Mouse (Mus musculus): Measurements from ENCODE around the gene Rhbdd1.
A peak's percentile ranks its signal among the peaks of the same experiment; 100 is the strongest.

The Rhbdd1 gene

DNA sequence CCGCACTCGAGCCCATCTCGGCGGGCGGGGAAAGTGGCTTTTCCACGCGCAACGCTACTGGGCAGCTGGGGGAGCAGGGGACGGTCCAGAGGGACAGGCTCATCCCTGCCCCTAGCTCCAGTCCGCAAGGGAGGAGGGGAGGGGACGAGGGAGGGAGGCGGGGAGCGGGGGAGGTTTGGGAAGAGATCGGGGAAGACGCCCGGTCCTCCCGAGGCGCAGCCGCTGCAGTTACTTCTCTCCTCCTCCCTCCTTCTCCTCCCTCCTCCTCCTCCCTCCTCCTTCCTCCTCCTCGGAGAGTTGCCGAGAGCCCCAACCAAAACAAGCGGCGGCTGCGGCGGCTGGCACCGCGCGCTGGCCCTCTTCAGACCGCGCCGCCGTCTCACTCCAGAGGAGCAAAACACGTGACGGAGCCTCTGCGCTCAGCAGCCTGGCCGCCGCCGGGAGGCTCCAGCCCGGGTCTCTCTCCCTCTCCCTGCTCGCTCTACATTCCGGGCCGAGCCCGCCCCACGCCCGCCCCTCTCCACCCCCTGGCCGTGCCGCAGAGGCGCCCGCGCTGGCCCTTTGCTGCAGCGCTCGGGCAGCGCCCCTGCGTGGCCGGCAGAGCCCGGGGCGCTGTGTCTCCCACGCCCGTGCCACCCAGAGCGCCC lies 25.0 kb upstream of the Rhbdd1 start, which contains the start of gene Irs1:
Irs1 (minus strand) TSS at position 266 of the 647 bp plus-strand sequence.
- DNase-seq (ENCODE audit: extremely low read depth, low read depth) = no peak

DNA sequence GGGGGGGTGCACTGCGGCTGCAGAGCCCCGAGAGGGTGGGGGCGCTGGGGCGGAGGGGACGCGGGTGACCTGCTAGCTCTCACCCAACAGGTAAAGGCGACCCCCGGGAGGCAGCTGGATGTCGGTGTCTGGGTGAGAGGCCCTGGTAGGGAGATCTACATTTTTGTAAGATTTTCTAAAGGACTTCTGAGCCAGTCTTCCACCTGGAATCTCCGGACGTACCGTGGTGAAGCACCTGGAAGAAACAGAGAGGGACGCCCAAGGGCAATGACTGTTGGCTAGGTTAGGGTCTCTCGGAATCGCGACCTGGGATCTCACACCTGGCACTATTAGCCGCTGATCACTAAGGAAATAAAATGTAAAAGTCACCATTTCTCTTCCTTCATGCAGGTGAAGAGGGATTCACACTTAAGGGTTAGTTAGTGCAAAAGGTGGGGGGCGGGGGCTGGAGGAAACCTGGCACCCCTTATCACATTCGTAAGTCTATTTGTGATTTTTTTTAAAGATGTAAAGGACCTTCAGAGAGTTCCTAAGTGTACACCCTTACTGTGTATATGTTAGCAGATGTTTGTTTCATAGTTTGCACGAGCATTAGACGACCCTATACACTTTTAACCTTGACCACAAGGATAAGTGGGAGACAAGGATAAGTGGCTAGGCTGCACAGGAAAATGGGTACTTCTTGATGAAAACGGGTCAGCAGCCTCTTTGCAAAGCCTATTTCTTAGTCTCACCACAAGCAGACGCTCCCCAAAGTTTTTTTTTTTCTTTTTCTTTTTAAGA lies 24.1 kb upstream of the Rhbdd1 start:
- no peak for DNase-seq (ENCODE audit: extremely low read depth, low read depth)

DNA sequence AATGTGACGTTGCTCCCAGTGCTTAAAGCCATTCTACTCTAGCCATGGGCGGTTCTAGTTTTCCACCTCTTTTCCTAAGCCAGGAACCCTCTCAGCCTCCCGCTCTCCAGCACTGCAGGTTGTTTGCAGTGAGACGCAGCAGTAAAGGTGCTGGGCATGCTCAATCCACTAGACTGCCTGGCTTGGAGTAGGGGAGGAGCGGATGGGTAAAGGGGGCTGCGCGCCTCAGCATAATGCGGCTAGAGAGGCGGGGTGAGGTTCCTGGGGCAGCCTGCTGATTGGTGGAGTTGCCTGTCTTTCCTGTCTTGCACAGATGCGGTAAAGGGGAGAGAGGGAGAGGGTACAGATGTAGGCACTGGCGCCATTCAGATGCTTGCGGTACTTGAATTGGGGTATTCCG lies 23.5 kb upstream of the Rhbdd1 start:
- DNase-seq (ENCODE audit: extremely low read depth, low read depth) = no peak

DNA sequence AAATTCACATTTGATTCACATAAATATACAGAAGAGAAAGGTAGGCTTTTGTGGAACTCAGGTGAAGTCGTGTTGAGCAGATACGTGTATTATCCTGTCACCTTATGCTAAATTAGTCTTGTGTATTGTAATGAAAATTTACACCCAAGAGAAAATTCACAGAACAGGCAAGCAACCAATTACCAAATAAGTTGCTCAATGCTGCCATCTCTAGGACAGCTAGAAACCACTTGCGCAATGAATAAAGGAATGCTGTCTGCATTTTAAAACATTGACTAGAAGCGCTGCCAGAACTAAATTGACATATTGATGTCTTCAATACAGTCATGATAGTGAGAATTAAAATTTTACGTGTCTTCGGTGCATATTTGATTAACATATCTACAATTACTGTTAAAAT lies 22.1 kb upstream of the Rhbdd1 start:
- no peak for DNase-seq (ENCODE audit: extremely low read depth, low read depth)

DNA sequence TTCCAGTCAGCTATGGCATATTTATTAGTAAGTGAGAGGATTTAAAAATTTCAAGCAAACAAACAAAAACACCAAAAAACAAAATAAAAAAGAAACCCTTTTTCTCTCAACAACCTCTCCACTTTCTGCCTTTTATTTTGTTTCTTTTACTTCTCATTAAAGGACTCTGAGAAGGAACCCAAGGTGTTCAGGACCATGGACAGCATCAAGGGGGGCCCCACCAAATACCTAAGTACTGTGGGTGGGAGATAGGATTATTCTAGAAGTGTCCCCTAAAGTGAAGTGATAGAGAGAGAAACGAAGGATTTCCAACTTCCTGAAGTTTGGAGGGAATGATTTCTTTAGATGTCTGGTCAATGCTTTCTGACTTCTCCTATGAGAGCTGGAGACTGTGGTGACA lies 17.7 kb upstream of the Rhbdd1 start:
- no peak for DNase-seq (ENCODE audit: extremely low read depth, low read depth)

DNA sequence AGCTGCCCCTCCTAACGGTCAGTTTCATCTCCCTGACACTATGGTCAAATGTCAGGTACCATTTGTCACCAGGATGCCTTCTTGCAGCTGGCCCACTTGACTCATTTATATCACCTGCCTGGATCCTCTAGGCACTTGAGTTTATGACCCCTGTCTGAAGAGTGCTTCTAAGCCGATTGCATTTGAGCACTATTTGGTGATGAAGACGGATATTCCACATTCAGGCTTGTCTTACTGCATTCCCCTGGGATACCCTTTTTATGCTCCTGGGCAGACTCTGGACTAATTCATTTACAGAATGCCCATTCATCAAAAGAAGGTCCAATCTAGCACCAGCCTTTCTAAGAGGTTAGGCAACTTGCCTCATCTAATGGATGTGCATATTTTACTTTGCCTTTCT lies 11.8 kb upstream of the Rhbdd1 start:
- DNase-seq (ENCODE audit: extremely low read depth, low read depth) = no peak

DNA sequence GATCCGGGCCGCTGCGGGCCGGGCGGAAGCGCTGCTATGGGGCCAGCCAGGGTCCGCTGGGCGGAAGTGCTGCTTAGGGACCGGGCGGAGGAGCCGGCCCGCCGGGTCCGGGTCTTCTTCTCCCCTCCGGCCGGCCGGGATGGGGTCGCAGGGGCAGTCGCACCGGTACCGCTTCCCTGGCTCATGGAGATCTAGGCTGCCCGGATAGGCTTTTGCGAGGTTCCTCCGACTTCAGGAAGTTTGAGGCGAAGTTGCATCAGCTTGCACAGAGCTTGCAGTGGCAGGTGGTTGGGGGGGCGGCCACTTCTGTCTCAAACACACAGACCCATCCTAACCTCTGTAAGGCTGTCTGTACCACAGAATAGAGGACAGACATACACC lies 484 bp downstream of the Rhbdd1 start:
- peak; percentile 37 for DNase-seq (ENCODE audit: extremely low read depth, low read depth)

DNA sequence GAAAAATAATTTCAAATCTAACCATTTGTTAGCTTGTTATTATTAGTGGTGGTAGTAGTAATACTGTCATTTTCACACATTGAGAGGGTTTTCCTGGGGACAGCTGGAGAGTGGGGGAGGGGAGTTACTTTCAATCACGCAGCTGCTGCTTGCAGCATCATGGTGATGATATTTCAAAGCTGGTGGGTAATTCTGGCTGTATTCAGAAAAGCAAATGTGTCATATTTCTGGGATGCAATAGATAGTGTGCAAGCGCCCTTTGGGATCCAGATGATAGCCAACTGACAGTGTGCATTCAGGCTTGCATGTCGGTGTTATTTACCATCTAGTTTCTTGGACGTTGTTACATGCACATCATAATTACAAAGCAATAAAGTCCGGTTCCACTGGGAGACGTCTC lies 4.2 kb downstream of the Rhbdd1 start:
- DNase-seq (ENCODE audit: extremely low read depth, low read depth) = no peak

DNA sequence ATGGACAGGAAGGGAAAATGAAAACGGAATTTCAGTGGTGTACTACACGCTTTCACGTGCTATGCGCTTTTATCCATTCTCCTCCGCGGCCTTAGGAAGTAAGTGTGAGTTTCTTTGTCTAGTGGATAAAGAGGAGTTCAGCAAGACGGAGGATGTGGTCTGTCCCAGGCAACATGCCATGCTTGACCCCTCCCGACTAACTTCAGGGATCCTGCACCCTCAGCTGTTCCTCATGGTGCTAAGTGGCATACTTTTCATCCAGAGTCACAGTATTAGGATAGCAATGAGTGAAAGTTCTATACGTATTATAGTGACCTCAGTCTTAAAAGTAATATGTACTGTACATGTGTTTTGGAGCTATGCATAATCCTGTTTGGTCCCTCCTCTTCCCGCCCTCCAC lies 4.6 kb downstream of the Rhbdd1 start:
- no peak for DNase-seq (ENCODE audit: extremely low read depth, low read depth)

DNA sequence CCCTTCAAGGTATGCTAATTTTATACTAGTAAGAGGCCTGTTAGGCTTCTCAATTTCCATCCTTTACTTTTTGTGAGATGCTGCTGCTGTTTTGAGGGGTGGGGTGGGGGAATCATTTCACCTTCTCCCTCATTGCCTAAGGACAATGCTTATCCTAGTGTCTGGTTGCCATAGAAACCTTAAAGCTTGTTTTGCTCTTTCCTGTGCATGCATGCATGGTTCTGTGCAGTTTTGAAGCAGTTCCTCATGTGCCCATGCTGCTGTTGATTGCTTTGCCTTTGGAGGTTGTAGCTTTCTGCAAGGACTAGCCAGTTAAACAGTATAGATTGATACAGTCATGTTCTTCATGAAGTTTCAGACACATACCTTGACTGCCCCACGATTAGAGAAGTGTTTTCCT lies 5.2 kb downstream of the Rhbdd1 start:
- DNase-seq (ENCODE audit: extremely low read depth, low read depth) = no peak

DNA sequence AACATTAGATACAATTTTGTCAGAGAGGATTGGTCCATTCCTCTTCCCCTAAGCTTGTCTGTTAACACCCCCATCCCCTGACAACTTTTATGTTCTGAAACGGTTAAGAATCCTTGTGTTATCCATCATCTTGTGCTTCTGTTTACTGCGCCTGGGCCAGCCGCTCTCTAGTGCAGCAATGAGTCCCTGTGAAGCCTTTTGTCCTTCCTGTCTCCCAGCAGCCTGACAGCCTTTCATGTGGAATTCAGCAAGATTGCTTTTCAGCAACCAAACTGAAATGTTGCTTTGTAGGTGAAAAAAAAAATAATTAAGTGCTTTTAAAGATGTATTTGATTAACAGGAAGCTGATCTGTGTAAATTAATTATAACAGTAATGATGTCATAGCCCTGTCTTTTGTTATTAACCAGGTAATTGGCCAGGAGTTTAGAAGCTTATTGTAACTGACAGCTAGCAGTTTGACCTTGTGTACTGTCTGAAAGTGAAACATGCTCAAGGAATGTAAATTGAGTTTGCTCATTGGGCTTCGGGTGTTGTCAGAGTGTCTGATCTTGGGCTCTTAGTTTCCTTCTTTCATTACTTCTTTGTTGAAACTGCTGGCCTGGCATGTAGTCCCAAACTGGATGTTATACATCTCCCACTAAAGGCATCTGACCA lies 8.0 kb downstream of the Rhbdd1 start:
- DNase-seq (ENCODE audit: extremely low read depth, low read depth) = no peak

DNA sequence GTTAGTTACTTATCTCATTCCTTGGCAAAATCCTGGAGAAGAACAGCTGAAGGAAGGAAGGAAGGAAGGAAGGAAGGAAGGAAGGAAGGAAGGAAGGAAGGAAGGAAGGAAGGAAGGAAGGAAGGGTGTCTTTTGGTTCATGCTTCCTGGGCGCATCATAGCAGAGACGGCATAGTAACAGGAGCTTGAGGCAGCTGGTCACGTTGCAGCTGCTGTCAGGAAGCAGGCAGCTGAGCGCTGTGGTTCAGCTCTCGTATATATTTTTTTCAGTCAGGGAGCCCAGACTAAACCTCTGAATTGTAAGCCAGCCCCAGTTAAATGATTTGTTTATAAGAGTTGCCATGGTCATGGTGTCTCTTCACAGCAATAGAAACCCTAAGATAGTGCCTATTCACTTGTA lies 9.9 kb downstream of the Rhbdd1 start:
- no peak for DNase-seq (ENCODE audit: extremely low read depth, low read depth)

DNA sequence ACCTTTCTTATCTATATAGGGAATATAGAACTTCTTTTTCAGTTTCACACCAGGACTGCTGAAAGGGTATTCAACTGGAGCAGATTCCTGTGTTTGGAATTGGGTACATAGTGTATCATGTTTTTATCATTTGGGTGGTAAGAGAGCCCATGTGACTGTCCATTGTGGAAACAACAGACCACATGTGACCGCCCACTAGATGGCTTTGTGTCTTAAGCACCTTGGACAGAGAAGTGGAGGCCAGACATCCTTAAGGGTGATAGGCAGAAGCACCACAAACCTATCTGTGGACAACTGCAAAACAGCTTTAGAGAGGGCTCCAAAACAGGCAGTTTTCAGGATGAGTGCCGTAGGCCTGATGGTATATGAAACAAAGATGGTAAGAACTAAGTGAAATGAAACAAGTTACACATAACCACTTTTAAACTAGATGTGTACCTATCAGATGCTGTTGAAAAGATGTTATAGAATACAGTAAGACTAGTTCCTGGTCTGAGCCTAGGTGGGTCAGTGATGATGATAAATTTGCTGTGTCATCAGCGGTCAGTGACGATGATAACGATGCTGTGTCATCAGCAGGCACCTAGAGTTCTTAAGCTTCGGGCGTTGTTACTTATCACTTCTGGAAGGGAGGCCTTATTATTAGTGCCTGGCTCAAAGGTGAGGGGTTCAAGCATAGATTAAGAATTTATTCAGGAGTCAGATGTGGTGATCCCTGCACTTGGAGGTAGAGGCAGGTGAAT lies 12.0 kb downstream of the Rhbdd1 start:
- DNase-seq (ENCODE audit: extremely low read depth, low read depth) = no peak

DNA sequence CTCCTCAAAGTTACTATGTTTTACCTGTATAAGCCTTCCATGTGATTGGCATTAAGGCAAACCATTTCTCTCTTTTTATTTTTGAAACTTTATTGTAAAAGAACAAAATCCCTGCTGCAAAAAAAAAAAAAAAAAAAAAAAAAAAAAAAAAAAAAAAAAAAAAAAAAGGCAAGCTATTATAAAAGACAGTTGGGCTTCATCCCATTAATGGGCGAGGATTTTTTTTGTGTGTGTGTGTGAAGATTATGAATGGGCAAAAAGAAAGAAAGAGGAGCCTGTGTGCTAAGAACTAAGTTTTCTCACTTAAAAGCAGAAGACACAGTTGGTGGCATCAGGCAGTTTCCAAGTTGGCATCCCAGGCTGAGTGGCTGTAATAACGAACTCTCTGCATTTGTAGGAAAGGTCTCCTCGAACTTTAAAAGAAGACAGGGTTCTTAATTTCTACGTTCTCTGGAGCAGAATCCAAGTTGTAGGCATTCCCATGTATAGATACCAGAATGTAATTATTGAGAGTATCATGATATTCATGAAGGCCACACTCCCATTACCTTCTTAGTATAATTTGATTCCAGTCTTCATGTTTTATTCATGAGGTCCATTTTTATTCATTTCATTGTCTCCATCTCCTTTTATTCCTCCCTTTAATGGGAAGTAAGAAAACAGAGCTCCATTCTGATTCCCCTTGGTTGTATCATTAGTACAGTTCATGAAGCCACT lies 13.1 kb downstream of the Rhbdd1 start:
- no peak for DNase-seq (ENCODE audit: extremely low read depth, low read depth)

DNA sequence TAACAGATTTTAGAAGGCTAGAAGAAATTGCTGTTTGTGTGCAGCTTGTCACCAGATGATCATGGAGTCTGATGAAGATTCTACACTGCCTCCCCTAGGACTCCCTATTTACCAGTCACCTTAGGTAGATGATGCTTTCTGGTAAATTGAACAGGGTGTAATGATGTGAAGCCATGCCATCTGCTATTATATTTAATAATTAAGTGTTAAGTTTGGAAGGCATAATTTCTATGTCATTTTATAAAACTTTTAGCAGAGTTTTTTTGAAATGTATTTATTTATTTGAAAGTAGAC lies 13.6 kb downstream of the Rhbdd1 start:
- no peak for DNase-seq (ENCODE audit: extremely low read depth, low read depth)

DNA sequence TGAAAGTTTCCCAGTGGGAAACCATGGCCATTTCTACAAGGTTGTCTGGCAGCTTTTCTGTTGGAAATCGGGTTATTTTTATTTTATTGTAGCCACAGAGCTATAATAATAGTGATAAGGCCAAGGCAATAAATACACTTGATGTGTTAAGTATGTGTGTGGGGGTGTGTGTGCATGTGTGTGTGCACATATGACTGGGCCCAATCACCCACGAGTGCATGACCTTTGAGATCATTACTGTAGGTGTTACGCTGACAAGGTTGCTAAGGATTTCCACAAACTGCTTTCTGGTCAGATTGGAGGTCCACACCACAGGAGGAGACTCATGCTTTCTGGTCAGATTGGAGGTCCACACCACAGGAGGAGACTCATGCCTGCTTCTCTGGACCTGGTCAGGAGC lies 18.3 kb downstream of the Rhbdd1 start:
- no peak for DNase-seq (ENCODE audit: extremely low read depth, low read depth)

DNA sequence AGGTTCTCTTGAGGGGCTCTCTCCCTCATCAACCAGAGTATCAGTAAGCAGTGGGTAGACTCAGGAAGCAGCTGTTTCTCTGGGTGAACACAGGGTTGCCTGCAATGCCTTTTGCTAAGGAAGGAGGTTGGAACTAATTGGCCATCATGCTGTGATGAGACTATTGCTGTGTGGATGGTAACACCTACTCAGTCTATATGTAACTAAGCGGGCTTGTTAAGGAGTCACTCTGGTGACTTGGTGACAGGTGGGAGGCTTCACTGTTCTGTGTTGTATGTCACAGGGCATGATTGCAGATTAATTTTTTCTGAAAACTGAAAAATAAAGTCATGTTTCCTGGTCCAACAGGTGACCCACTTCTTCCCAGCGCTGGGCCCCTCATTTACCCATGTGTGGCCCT lies 36.8 kb downstream of the Rhbdd1 start:
- no peak for DNase-seq (ENCODE audit: extremely low read depth, low read depth)

DNA sequence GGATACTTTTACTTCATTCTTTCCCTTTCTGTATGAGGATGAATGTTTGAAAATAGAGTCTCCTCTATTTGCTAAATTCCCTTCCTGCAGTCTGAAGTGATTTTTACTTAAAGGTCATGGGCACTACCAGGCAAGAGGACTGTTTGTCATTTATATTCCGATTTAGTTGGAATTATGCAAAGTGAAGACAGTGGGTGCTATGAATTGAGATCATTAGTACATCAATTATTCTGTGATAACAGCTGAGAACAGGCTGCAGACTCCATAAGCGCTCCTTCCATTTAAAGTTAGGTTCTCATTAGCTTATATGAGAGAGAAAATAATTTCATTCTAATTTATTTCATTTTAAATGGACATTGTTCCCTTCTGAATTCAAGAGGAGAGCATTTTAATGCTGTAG lies 37.5 kb downstream of the Rhbdd1 start:
- no peak for DNase-seq (ENCODE audit: extremely low read depth, low read depth)

DNA sequence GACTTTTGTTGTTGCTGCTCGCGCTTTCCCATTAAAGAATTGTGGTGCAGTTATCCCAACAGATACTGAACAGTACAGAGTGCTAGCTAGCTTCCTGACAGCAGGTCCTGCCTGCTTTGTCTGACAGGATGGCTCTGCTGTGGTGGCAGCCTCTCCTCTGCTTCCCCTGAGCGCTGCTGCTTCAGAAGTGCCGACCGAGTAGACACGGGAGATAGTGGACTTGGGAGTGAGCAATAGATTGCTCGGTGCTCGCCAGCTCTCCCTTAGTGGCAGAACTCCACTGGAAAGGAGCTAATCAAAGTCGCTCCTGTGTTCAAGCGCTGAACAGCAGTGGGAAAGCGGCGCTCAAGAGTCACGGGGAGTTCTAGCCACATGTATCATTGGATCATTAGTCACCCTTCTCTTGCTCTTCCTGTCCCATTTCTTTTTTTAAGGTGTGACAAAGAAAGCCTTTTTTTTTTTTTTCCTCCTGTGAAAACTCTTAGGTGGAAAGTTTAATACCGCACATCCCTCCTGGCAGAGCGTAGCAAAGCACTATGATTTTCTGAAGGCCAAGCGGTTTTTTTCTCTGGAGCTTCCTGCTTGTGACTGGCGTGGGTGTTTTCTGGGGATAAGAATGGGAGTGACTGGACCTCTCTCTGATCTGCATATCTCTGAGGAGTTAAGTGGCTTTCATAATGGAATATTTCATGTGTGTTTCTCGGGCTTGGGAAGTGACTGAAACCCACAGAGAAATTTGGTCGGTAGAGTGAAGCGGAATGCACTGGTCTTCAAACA lies 42.8 kb downstream of the Rhbdd1 start:
- no peak for DNase-seq (ENCODE audit: extremely low read depth, low read depth)

DNA sequence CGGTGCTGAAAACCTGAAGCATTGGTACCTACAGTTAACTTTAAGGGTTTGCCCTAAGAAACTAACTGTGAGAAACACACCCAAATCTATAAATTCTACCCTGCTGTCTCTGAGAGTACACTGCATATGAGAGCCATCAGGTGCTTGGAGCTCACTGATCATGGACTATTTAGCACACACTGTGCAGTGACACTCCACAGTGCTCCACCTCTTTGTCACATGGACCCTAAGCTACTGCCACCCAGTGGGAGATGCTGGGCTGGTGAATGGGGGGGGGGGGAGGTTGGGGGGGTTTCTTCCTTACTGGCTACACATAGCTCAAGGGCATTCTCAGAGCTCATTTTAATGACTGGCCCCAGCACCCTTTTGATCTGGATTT lies 43.4 kb downstream of the Rhbdd1 start:
- no peak for DNase-seq (ENCODE audit: extremely low read depth, low read depth)

DNA sequence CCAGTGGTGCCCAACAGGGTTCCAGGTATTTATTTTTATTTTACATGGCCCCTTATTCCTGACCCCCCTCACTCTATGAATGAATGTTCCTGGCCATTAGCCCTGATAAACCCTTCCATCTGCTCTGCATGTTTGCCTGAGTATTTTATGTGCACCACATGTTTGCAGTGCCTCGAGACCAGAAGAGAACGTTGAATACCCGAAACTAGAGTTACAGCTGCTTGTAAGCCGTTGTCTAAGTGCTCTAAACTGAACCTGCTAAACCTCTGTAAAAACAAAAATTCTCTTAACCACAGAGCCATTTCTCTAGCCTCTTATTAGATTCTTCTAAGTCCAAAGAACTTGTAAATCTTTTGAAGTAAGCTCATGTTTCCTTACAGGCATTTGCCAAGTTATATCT lies 45.0 kb downstream of the Rhbdd1 start:
- DNase-seq (ENCODE audit: extremely low read depth, low read depth) = no peak

Data from MEL-GATA-1-ER (cell line).